Mouse (Mus musculus) ES-Bruce4 (cell line): ENCODE measurements around the gene 1700028J19Rik. TPM values are rescaled to one million over a fixed set of nuclear protein-coding genes. Genes with fewer than 3 reads are reported as not detected.
A peak's percentile ranks its signal among the peaks of the same experiment; 100 is the strongest.

Experiments used
- H3K27ac ChIP-seq: 2 replicates; pipeline ENCODE4 v1.5.1; 2012; ENCODE audit warnings: low read length, inconsistent platforms; ENCODE audit not compliant: insufficient read depth
- H3K27me3 ChIP-seq: 2 replicates; pipeline ENCODE4 v1.6.1; 2012; ENCODE audit warnings: mild to moderate bottlenecking, low read length, inconsistent platforms; ENCODE audit not compliant: control insufficient read depth, poor library complexity, insufficient read depth, severe bottlenecking
- H3K36me3 ChIP-seq: 2 replicates; pipeline ENCODE4 v1.6.1; 2012; ENCODE audit warnings: inconsistent platforms, mild to moderate bottlenecking, low read length, moderate library complexity; ENCODE audit not compliant: control insufficient read depth, poor library complexity, insufficient read depth, severe bottlenecking
- H3K4me1 ChIP-seq: one replicate; pipeline ENCODE4 v1.8.1; 2011; ENCODE audit warnings: low read length; ENCODE audit not compliant: control insufficient read depth, insufficient read depth
- H3K4me3 ChIP-seq: 2 replicates; pipeline ENCODE4 v1.5.1; 2011; ENCODE audit warnings: low read depth, mild to moderate bottlenecking, low read length
- H3K9ac ChIP-seq: 2 replicates; pipeline ENCODE4 v1.6.1; 2012; ENCODE audit warnings: low read depth, mild to moderate bottlenecking, inconsistent platforms; ENCODE audit not compliant: poor library complexity, severe bottlenecking
- H3K9me3 ChIP-seq: replicated peaks from 2 replicates; pipeline ENCODE4 v1.6.1; 2012; ENCODE audit warnings: mild to moderate bottlenecking, low read length, inconsistent platforms; ENCODE audit not compliant: control insufficient read depth, poor library complexity, insufficient read depth, severe bottlenecking
- CTCF ChIP-seq: IDR thresholded peaks from one replicate; pipeline ENCODE4 v1.8.1; 2011; ENCODE audit warnings: low read depth, low read length
- EP300 ChIP-seq: IDR thresholded peaks from 2 replicates; pipeline ENCODE4 v1.6.1; 2011; ENCODE audit warnings: low read depth, low read length; ENCODE audit not compliant: insufficient read depth
- POLR2A ChIP-seq: IDR thresholded peaks from one replicate; pipeline ENCODE4 v1.8.1; 2011; ENCODE audit warnings: low read length; ENCODE audit not compliant: insufficient read depth
- polyA plus RNA-seq: library from polyadenylated mRNA; stranded (reverse); fragments of >200 nt; gene quantifications from 2 replicates; pipeline ENCODE4 v1.2.4, GENCODE M21; 2011; ENCODE audit warnings: low read depth; ENCODE audit not compliant: missing spikeins, insufficient read depth, insufficient read length

Gene 1700028J19Rik
- 0.65 and 1.3 TPM in 2 replicates for polyA plus RNA-seq

DNA sequence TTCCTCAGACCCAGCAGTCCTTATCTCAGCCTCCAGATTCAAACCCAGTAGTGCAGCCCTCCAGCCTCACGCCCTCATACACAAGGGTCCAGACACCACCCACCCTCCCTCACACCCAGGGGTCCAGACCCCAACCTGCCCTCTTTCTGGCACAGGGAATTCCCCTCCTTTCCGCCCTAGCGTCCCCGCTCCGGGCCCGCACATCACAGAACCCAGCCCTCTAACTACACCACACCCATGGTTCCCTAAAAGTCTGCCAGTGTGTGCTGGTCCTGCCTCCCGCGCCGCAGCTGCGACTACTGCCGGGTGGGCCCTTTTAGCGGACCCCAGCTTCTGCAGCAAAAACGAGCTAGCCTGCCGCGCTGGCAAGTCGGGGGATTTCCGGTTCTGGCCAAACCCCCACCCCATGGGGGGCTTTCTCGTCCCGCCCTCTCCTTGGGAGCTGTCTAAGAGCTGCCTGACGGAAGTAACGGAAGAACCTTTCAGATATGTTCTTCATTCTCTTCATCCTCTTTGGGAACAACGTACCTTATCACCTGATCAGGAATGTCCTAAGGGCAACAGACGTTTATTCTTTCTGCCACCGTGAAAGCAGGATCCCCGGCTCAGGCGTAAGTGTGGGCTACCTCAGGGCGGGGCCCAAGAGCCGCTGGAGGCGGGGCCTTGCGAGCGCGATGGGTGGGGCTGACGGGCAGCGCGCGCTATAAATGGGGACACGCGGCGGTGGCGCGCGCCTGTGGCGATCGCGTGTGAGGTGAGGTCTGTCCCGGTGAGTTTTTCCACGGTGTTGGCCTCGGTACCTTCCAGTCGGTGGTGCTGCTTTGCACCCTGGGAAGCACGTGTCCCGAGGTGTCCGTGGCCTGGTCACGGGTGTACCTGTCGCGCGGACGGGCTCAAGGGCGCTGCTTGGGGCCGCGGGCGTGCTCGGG lies at the start of gene 1700028J19Rik, which contains the start of gene 2410002F23Rik:
1700028J19Rik (minus strand) TSS at position 641 of the 929 bp plus-strand sequence.
2410002F23Rik (plus strand) TSS at position 668 of the 929 bp plus-strand sequence.
- no peaks in the 10 kb centered on the region for H3K4me1 ChIP-seq
- H3K36me3 ChIP-seq, result peaks cover 35% of the 10 kb centered on the region
- peak; percentile 99 for TF ChIP-seq POLR2A
- no peak for TF ChIP-seq EP300
- peak within 1 kb of the TSS; percentile 31 for H3K27ac ChIP-seq
- no peaks in the 10 kb centered on the region for H3K27me3 ChIP-seq
- peak within 1 kb of the TSS; percentile 65 for H3K9ac ChIP-seq
- no peaks in the 10 kb centered on the region for H3K9me3 ChIP-seq
- peak within 1 kb of the TSS; percentile 72 for H3K4me3 ChIP-seq

DNA sequence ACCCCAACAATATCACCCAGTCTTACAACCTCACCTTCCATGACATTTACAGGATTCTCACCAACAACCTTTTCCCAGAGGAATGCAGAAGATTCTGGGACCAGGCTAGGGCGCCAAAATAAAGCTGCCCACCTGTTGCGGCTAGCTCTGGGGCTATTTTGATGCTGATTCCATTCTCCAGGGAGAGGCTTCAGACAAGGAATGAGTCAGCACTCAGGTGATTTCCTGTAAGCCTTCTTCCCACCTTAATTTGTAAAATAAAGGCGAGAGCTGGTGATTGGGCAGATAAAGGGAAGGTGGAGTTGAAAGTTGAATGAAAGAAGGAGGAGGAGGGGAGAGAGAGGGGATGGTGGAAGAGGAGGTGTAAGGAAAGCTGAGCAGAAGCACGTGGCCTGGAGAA lies 44.9 kb upstream of the 1700028J19Rik start:
- TF ChIP-seq POLR2A (no peak), EP300 (peak; percentile 74), CTCF (no peak)
- Histone ChIP-seq H3K27me3 (no peaks in the 10 kb centered on the region), H3K4me3 (no peak overlapping the region), H3K4me1 (peaks cover 3% of the 10 kb centered on the region), H3K27ac (peak overlapping the region; percentile 96), H3K36me3 (no peaks in the 10 kb centered on the region), H3K9ac (no peak overlapping the region), H3K9me3 (peaks cover 20% of the 10 kb centered on the region)

DNA sequence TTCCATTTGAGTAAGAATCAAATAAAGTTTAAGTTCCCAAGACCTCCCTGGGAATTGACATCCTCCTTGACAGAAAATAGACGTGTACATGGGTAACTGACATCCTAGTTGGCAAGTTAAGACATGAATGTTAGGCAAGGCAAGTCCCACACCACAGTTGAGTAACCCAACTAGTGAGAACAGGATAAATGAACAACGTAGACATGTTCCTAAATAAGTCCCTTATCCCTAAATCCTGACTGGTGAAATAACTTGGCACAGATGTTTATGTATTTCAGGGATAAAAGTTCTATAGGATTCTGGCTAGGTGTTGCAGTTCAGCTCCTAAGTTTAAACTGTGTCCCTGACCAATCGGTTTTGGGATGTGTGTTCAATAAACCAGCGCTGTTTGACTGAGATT lies 44.5 kb upstream of the 1700028J19Rik start:
- no peak for TF ChIP-seq CTCF
- no peak for TF ChIP-seq EP300
- TF ChIP-seq POLR2A, result no peak
- no peaks in the 10 kb centered on the region for H3K27me3 ChIP-seq
- H3K36me3 ChIP-seq, result no peaks in the 10 kb centered on the region
- H3K27ac ChIP-seq, result peak overlapping the region; percentile 96
- H3K4me1 ChIP-seq, result peaks cover 3% of the 10 kb centered on the region
- H3K9ac ChIP-seq, result no peak overlapping the region
- H3K9me3 ChIP-seq, result peaks cover 20% of the 10 kb centered on the region
- H3K4me3 ChIP-seq, result no peak overlapping the region

DNA sequence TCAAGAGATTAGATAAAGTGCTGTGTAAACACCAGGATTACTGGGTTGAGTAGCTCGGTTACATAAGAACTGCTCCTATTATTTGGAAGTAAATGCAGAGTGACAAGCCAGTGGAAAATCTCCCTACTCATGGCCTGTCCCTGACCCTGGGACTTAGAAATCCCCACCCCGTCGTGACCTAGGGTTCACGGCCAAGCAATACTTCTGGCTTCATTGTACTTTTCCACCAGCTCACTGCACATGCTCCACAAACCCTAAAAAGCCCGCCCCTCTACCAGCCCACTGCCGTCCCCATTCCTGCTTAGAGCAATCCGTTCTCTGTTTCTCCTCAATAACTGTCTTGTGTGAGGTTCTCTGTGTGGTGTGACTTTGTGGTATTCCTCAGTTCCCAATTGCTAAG lies 41.3 kb upstream of the 1700028J19Rik start:
- no peaks in the 10 kb centered on the region for H3K36me3 ChIP-seq
- H3K4me1 ChIP-seq, result peaks cover 3% of the 10 kb centered on the region
- H3K9ac ChIP-seq, result no peak overlapping the region
- no peak overlapping the region for H3K4me3 ChIP-seq
- peaks cover 20% of the 10 kb centered on the region for H3K9me3 ChIP-seq
- no peak overlapping the region for H3K27ac ChIP-seq
- TF ChIP-seq CTCF (no peak), POLR2A (no peak), EP300 (no peak)
- H3K27me3 ChIP-seq, result no peaks in the 10 kb centered on the region

- H3K9me3 ChIP-seq, result no peaks in the 10 kb centered on the region
- no peak overlapping the region for H3K9ac ChIP-seq
- H3K27me3 ChIP-seq, result no peaks in the 10 kb centered on the region
- no peak for TF ChIP-seq POLR2A
- TF ChIP-seq CTCF, result no peak
- no peak for TF ChIP-seq EP300
- H3K4me1 ChIP-seq, result no peaks in the 10 kb centered on the region
- no peaks in the 10 kb centered on the region for H3K36me3 ChIP-seq
- no peak overlapping the region for H3K27ac ChIP-seq
- no peak overlapping the region for H3K4me3 ChIP-seq
Measured at GRCm38 (mm10) chr7:44281586-44281985, 35.1 kb upstream of the 1700028J19Rik start.

DNA sequence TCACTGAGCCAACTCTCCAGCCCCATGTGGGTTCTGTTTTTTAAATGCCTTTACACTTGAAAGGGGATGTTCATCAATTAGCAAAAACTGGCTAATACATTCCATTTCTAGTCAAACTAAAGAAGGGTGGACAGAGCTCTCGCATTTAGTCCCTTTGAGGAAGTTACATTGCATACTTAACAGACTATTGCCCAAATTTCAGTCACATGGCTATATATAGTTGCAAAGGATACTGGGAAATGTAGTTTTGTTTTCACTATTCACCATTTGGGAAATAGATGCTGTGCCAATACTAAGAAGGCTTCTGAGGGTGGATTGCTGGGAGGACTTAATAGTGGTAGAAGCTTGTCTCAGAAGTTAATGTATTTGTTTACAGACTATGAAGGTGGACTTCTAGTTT lies 34.5 kb upstream of the 1700028J19Rik start:
- TF ChIP-seq CTCF (no peak), EP300 (no peak), POLR2A (no peak)
- Histone ChIP-seq H3K9me3 (no peaks in the 10 kb centered on the region), H3K4me3 (no peak overlapping the region), H3K4me1 (no peaks in the 10 kb centered on the region), H3K9ac (no peak overlapping the region), H3K36me3 (no peaks in the 10 kb centered on the region), H3K27ac (no peak overlapping the region), H3K27me3 (no peaks in the 10 kb centered on the region)
